Mouse (Mus musculus) T-cell, adult 2 months (primary cell): ENCODE measurements at regions not wholly inside any gene's neighbourhood (a gene's known extent, or its start where the extent isn't known, plus 50 kb on each side); places are given as distances from the start of the nearest gene placed in this dataset.

Experiments
- DNase-seq: peaks from one replicate; pipeline ENCODE4 v3.0.0; 2022; ENCODE audit warnings: low spot score

GRCm38 (mm10) chr4:33687434-33687833 is 237.0 kb upstream of the Cnr1 start:
- no peak for DNase-seq

- DNase-seq: no peak
Measured at GRCm38 (mm10) chr4:33693441-33693840, 231.0 kb upstream of the Cnr1 start.

- DNase-seq: no peak
Measured at GRCm38 (mm10) chr4:33696969-33697368, 227.4 kb upstream of the Cnr1 start.

GRCm38 (mm10) chr4:33702028-33702666 is 222.2 kb upstream of the Cnr1 start:
- DNase-seq: no peak

- no peak for DNase-seq
Measured at GRCm38 (mm10) chr4:33705722-33706121, 218.7 kb upstream of the Cnr1 start.

- no peak for DNase-seq
Measured at GRCm38 (mm10) chr4:33706785-33707184, 217.6 kb upstream of the Cnr1 start.

GRCm38 (mm10) chr4:33716475-33717117 is 207.8 kb upstream of the Cnr1 start:
- no peak for DNase-seq

- DNase-seq: no peak
Measured at GRCm38 (mm10) chr4:33720972-33721371, 203.4 kb upstream of the Cnr1 start.

- no peak for DNase-seq
Measured at GRCm38 (mm10) chr4:33721971-33722370, 202.4 kb upstream of the Cnr1 start.

- DNase-seq: no peak
Measured at GRCm38 (mm10) chr4:33731837-33732236, 192.6 kb upstream of the Cnr1 start.

GRCm38 (mm10) chr4:33734923-33735322 is 189.5 kb upstream of the Cnr1 start:
- no peak for DNase-seq

GRCm38 (mm10) chr4:33735442-33735966 is 188.9 kb upstream of the Cnr1 start:
- DNase-seq: no peak

- DNase-seq: no peak
Measured at GRCm38 (mm10) chr4:33736061-33736701, 188.2 kb upstream of the Cnr1 start.

GRCm38 (mm10) chr4:33737337-33737736 is 187.1 kb upstream of the Cnr1 start:
- DNase-seq: no peak

- no peak for DNase-seq
Measured at GRCm38 (mm10) chr4:33737859-33738417, 186.5 kb upstream of the Cnr1 start.

GRCm38 (mm10) chr4:33739211-33739904 is 185.0 kb upstream of the Cnr1 start:
- no peak for DNase-seq

GRCm38 (mm10) chr4:33740982-33741381 is 183.4 kb upstream of the Cnr1 start:
- DNase-seq: no peak

GRCm38 (mm10) chr4:33745180-33745579 is 179.2 kb upstream of the Cnr1 start:
- DNase-seq: no peak

- no peak for DNase-seq
Measured at GRCm38 (mm10) chr4:33747316-33747895, 177.0 kb upstream of the Cnr1 start.

GRCm38 (mm10) chr4:33767721-33768120 is 156.7 kb upstream of the Cnr1 start:
- DNase-seq: no peak

GRCm38 (mm10) chr4:33786027-33786426 is 138.4 kb upstream of the Cnr1 start:
- no peak for DNase-seq

- DNase-seq: no peak
Measured at GRCm38 (mm10) chr4:33786958-33787357, 137.4 kb upstream of the Cnr1 start.
